Mouse (Mus musculus) spleen, adult 2 months (tissue): ENCODE results near the gene Kirrel3.

Experiments
- CTCF ChIP-seq: fragments of 200-500 bp; IDR thresholded peaks from 2 replicates; pipeline ENCODE4 v1.5.1; 2011; ENCODE audit warnings: mild to moderate bottlenecking, inconsistent platforms; ENCODE audit not compliant: insufficient read depth, insufficient read length, insufficient replicate concordance; ENCODE audit errors: extremely low read depth
- POLR2A ChIP-seq: fragments of 200-500 bp; IDR thresholded peaks from 2 replicates; pipeline ENCODE4 v1.6.1; 2011; ENCODE audit warnings: low read depth, low read length, inconsistent platforms

DNA sequence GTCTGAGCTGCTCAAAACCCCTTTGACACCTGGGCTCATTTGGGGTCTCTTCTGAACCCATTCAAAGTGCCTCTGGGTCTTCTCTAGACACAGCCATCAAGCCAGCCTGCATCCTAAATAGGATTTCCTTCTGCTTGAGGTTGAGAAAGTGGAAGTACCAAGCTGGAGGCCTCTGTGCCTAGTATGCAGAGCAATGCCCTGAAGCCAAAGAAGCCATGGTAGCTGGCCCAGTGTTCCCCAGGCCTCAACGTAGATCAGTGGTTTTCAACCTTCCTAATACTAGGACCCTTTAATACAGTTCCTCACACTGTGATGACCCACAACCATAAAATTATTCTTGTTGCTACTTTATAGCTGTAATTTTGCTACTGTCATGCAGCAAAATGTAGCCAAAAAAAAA is 167.4 kb downstream of the Kirrel3 start:
- no peak for TF ChIP-seq CTCF
- TF ChIP-seq POLR2A: no peak
